Mouse (Mus musculus) frontal cortex, postnatal 10 days (tissue): ENCODE data around the gene Gpr19.

ENCODE experiments used
- DNase-seq, 2 experiments: peaks; one replicate each; pipeline ENCODE4 v3.0.0; 2022; ENCODE audit warnings: low spot score in 2 of 2, mixed read lengths in 1 of 2

Gpr19 gene

GRCm38 (mm10) chr6:134898095-134898965 lies at the start of gene Gpr19:
Gene Gpr19, minus strand, starts transcription at chr6:134898578.
- peak; percentile 75 to 86 for DNase-seq

- peak in 1 of 2 experiments; percentile 44 for DNase-seq
These were observed 49.1 kb upstream of the Gpr19 start for GRCm38 (mm10) chr6:134947311-134948087.

- DNase-seq = no peak
These were observed 48.5 kb upstream of the Gpr19 start for GRCm38 (mm10) chr6:134946858-134947257.

GRCm38 (mm10) chr6:134946054-134946453 lies 47.7 kb upstream of the Gpr19 start:
- DNase-seq = no peak

GRCm38 (mm10) chr6:134943759-134944407 lies 45.5 kb upstream of the Gpr19 start:
- DNase-seq = no peak

- DNase-seq = no peak
These were observed 41.4 kb upstream of the Gpr19 start for GRCm38 (mm10) chr6:134939781-134940180.

GRCm38 (mm10) chr6:134934305-134934704 lies 35.9 kb upstream of the Gpr19 start:
- DNase-seq = no peak

- DNase-seq = no peak
These were observed 34.8 kb upstream of the Gpr19 start for GRCm38 (mm10) chr6:134933207-134933558.

- no peak for DNase-seq
These were observed 34.3 kb upstream of the Gpr19 start for GRCm38 (mm10) chr6:134932486-134933206.

- DNase-seq = no peak
These were observed 32.8 kb upstream of the Gpr19 start for GRCm38 (mm10) chr6:134931146-134931545.

GRCm38 (mm10) chr6:134930383-134930782 lies 32.0 kb upstream of the Gpr19 start:
- no peak for DNase-seq

GRCm38 (mm10) chr6:134929926-134930325 lies 31.5 kb upstream of the Gpr19 start:
- DNase-seq = no peak

GRCm38 (mm10) chr6:134928889-134929310 lies 30.5 kb upstream of the Gpr19 start:
- no peak for DNase-seq

- DNase-seq = peak; percentile 72 to 74
These were observed 29.9 kb upstream of the Gpr19 start for GRCm38 (mm10) chr6:134928096-134928888.

GRCm38 (mm10) chr6:134927595-134928095 lies 29.3 kb upstream of the Gpr19 start:
- DNase-seq = no peak

GRCm38 (mm10) chr6:134926803-134927594 lies 28.6 kb upstream of the Gpr19 start:
- peak in 1 of 2 experiments; percentile 55 for DNase-seq

- no peak for DNase-seq
These were observed 27.9 kb upstream of the Gpr19 start for GRCm38 (mm10) chr6:134926338-134926705.

GRCm38 (mm10) chr6:134925673-134926337 lies 27.4 kb upstream of the Gpr19 start:
- no peak for DNase-seq

- DNase-seq = no peak
These were observed 25.9 kb upstream of the Gpr19 start for GRCm38 (mm10) chr6:134924262-134924661.
